Mouse (Mus musculus) A20 (cell line): ENCODE data around the gene BC048403.

Experiments used
- DNase-seq: peaks from one replicate; pipeline ENCODE4 v3.0.0-alpha.2; 2011; ENCODE audit warnings: low read depth, low spot score

The BC048403 gene

GRCm38 (mm10) chr10:121739548-121740505, at the start of gene BC048403:
Gene BC048403, plus strand, starts transcription at chr10:121739937.
- peak; percentile 94 for DNase-seq

GRCm38 (mm10) chr10:121692944-121693579, 46.7 kb upstream of the BC048403 start:
- no peak for DNase-seq

- DNase-seq = peak; percentile 19
These were observed 45.2 kb upstream of the BC048403 start for GRCm38 (mm10) chr10:121694567-121694966.

GRCm38 (mm10) chr10:121701296-121702248, 38.2 kb upstream of the BC048403 start:
- peak; percentile 60 for DNase-seq

- no peak for DNase-seq
These were observed 36.1 kb upstream of the BC048403 start for GRCm38 (mm10) chr10:121703619-121704018.

- no peak for DNase-seq
These were observed 34.9 kb upstream of the BC048403 start for GRCm38 (mm10) chr10:121704871-121705270.

GRCm38 (mm10) chr10:121705399-121706163, 34.2 kb upstream of the BC048403 start:
- no peak for DNase-seq

GRCm38 (mm10) chr10:121716862-121717261, 22.9 kb upstream of the BC048403 start:
- DNase-seq = no peak

GRCm38 (mm10) chr10:121718896-121719585, 20.7 kb upstream of the BC048403 start:
- no peak for DNase-seq

- no peak for DNase-seq
These were observed 19.0 kb upstream of the BC048403 start for GRCm38 (mm10) chr10:121720701-121721100.

GRCm38 (mm10) chr10:121726505-121726904, 13.2 kb upstream of the BC048403 start:
- DNase-seq = no peak

- no peak for DNase-seq
These were observed 12.6 kb upstream of the BC048403 start for GRCm38 (mm10) chr10:121727151-121727550.

- DNase-seq = no peak
These were observed 11.5 kb upstream of the BC048403 start for GRCm38 (mm10) chr10:121728226-121728625.

GRCm38 (mm10) chr10:121731048-121731725, 8.6 kb upstream of the BC048403 start:
- no peak for DNase-seq

- no peak for DNase-seq
These were observed 7.2 kb upstream of the BC048403 start for GRCm38 (mm10) chr10:121732542-121732941.

GRCm38 (mm10) chr10:121737256-121737655, 2.5 kb upstream of the BC048403 start:
- DNase-seq = no peak

- no peak for DNase-seq
These were observed 2.6 kb downstream of the BC048403 start for GRCm38 (mm10) chr10:121742336-121742735.

GRCm38 (mm10) chr10:121750175-121750574, 10.4 kb downstream of the BC048403 start:
- no peak for DNase-seq

GRCm38 (mm10) chr10:121754237-121754636, 14.5 kb downstream of the BC048403 start:
- no peak for DNase-seq

- no peak for DNase-seq
These were observed 16.1 kb downstream of the BC048403 start for GRCm38 (mm10) chr10:121755822-121756221.
